Mouse (Mus musculus) CD4-positive, CD25-positive, alpha-beta regulatory T cell, adult 4 months (primary cell): ENCODE results near the gene Gss. TPM values are rescaled to one million over a fixed set of nuclear protein-coding genes. Genes with fewer than 3 reads are reported as not detected.

ENCODE experiments used
- ATAC-seq: one replicate; pipeline ENCODE4 v1.8.0; 2017
- polyA plus RNA-seq, 2 experiments: library from polyadenylated mRNA; unstranded; fragments of 100-300 nt; shearing (Covaris generic); gene quantifications; one replicate each; pipeline ENCODE4 v1.2.1; 2017

The Gss gene
- polyA plus RNA-seq, 2 experiments from 2014 or later, result 10.7 to 16.9 TPM

GRCm38 (mm10) chr2:155513543-155513942, 79.1 kb downstream of the Gss start:
- no peak for ATAC-seq

Other genes starting within 250 kb of the Gss start
- 10 to 100 TPM; 40.1 to 41.4 TPM for gene Pigu, start 235.4 kb downstream of the Gss start, polyA plus RNA-seq
- gene Trp53inp2, start 211.8 kb downstream of the Gss start, polyA plus RNA-seq, result 1 to 10 TPM; 1.2 to 1.6 TPM
- 10 to 100 TPM; 10.8 to 14.2 TPM for gene Ncoa6, start 118.9 kb downstream of the Gss start, polyA plus RNA-seq
- 10 to 100 TPM; 16.1 to 17.6 TPM for gene Acss2, start 74.9 kb downstream of the Gss start, polyA plus RNA-seq
- gene Ggt7, start 74.6 kb downstream of the Gss start, polyA plus RNA-seq, result 10 to 100 TPM; 15.7 to 28.5 TPM
- gene Myh7b, start 18.4 kb upstream of the Gss start, polyA plus RNA-seq, result not detected
- 10 to 100 TPM; 35.3 to 44.4 TPM for gene Trpc4ap, start 99.6 kb upstream of the Gss start, polyA plus RNA-seq
- 10 to 100 TPM; 44.7 to 59.3 TPM for gene Edem2, start 136.7 kb upstream of the Gss start, polyA plus RNA-seq
- gene Gm17581, start 143.1 kb upstream of the Gss start, polyA plus RNA-seq, result not detected
- not detected for gene Procr, start 158.3 kb upstream of the Gss start, polyA plus RNA-seq
- not detected for gene Mmp24, start 182.5 kb upstream of the Gss start, polyA plus RNA-seq
- gene BC029722, start 226.6 kb upstream of the Gss start, polyA plus RNA-seq, result 10 to 100 TPM; 12.8 to 16.5 TPM
- 10 to 100 TPM; 63.3 to 77.1 TPM for gene Eif6, start 234.1 kb upstream of the Gss start, polyA plus RNA-seq
- not detected for gene Fam83c, start 242.0 kb upstream of the Gss start, polyA plus RNA-seq